Mouse (Mus musculus) hindbrain, embryonic 12.5 days (tissue): ENCODE measurements around the gene Entpd1. TPM values are rescaled to one million over a fixed set of nuclear protein-coding genes. Genes with fewer than 3 reads are reported as not detected.
"Not testable (repeated sequence)": the region's sequence is repeated elsewhere in the genome, so short reads cannot be mapped to it uniquely, and the experiment has no call there.

Experiments used
- ATAC-seq: fragments of 200-750 bp; cut with Nextera tagmentation; 2 replicates; pipeline ENCODE4 v1.8.0; 2017; ENCODE audit warnings: moderate TSS enrichment; ENCODE audit not compliant: low FRiP score
- H3K27ac ChIP-seq: fragments of 300-500 bp; sonication (generic); 2 replicates; pipeline ENCODE4 v1.5.1; 2016; ENCODE audit warnings: mild to moderate bottlenecking
- H3K27me3 ChIP-seq: fragments of 300-500 bp; sonication (generic); 2 replicates; pipeline ENCODE4 v1.6.1; 2016; ENCODE audit warnings: mild to moderate bottlenecking
- H3K36me3 ChIP-seq: fragments of 300-500 bp; sonication (generic); 2 replicates; pipeline ENCODE4 v1.6.1; 2016; ENCODE audit warnings: mild to moderate bottlenecking
- H3K4me1 ChIP-seq: fragments of 300-500 bp; sonication (generic); 2 replicates; pipeline ENCODE4 v1.6.1; 2016
- H3K4me2 ChIP-seq: fragments of 300-500 bp; sonication (generic); replicated peaks from 2 replicates; pipeline ENCODE4 v1.6.1; 2016; ENCODE audit warnings: mild to moderate bottlenecking
- H3K4me3 ChIP-seq: fragments of 300-500 bp; sonication (generic); 2 replicates; pipeline ENCODE4 v1.5.1; 2016; ENCODE audit warnings: mild to moderate bottlenecking
- H3K9ac ChIP-seq: fragments of 300-500 bp; sonication (generic); 2 replicates; pipeline ENCODE4 v1.6.1; 2016; ENCODE audit warnings: mild to moderate bottlenecking, moderate library complexity
- H3K9me3 ChIP-seq: fragments of 300-500 bp; sonication (generic); replicated peaks from 2 replicates; pipeline ENCODE4 v1.6.1; 2016; ENCODE audit warnings: mild to moderate bottlenecking
- WGBS: fragments of 180-500 bp; shearing (Covaris S2); methylation state at CpG from one replicate; pipeline ENCODE4 v1.1.7; 2016; 5-methylcytosine and 5-hydroxymethylcytosine counted together
- polyA plus RNA-seq: library from polyadenylated mRNA; unstranded; fragments of >200 nt; fragmentation: Nextera tagmentation; extraction: Ambion mirVana; gene quantifications from 2 replicates; pipeline ENCODE4 v1.2.1, GENCODE M21; 2016

The Entpd1 gene
- polyA plus RNA-seq, 1 experiment from 2014 or later = 10.4 TPM

DNA sequence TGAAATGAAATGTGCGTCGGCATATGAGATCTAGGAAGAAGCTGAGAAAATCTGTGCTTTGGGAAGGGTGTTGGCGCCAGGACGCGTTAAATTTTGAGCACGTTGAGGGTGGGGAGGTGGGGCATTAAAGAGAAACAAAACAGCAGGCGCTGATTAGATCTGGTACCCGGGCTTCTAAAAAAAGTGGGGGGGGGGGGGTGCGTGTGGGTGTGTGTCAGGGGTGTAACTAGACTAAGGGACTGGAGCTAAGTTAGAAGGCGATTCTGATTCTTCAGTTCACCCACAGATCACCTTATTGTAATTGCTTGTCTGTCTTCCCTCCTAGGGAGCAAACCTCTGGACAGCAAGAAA is 22.7 kb upstream of the Entpd1 start:
- H3K4me1 ChIP-seq = peaks cover 17% of the 10 kb centered on the region
- peak overlapping the region; percentile 69 for H3K4me2 ChIP-seq
- under 1% methylated on average over 10 of the region's 10 CpGs for WGBS
- H3K27me3 ChIP-seq = no peaks in the 10 kb centered on the region
- H3K9me3 ChIP-seq = no peaks in the 10 kb centered on the region
- peak overlapping the region; percentile 77 for H3K27ac ChIP-seq
- H3K4me3 ChIP-seq = peak overlapping the region; percentile 82
- no peak for ATAC-seq
- peaks cover 19% of the 10 kb centered on the region for H3K36me3 ChIP-seq
- peak overlapping the region; percentile 50 for H3K9ac ChIP-seq

DNA sequence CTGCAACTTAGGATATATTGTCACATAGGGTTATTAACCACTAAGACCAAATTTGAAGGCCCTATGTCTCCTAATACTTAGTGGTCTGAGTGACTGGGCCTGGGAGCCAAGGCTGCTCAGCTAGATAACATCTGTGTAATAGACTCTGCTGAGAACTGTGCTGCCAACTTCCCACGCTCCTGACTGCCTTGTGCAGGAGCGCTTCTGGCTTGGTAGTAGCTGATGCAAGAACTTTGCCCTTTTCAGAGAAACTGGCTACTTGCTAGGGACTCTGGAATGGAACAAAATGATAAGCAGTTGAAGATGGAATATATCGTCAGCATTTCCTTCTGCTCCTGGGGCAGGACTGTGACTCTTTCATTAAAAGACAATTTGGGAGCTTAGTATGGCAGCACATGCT is 16.9 kb upstream of the Entpd1 start:
- Histone ChIP-seq H3K27me3 (no peaks in the 10 kb centered on the region), H3K4me3 (no peak overlapping the region), H3K27ac (no peak overlapping the region), H3K9ac (no peak overlapping the region), H3K9me3 (no peaks in the 10 kb centered on the region), H3K36me3 (peaks cover 34% of the 10 kb centered on the region), H3K4me2 (no peak overlapping the region), H3K4me1 (no peaks in the 10 kb centered on the region)
- no peak for ATAC-seq
- WGBS = 90% methylated on average over 3 of the region's 3 CpGs

GRCm38 (mm10) chr19:40595831-40596230 is 16.3 kb upstream of the Entpd1 start:
- Histone ChIP-seq H3K9me3 (no peaks in the 10 kb centered on the region), H3K4me3 (no peak overlapping the region), H3K27me3 (no peaks in the 10 kb centered on the region), H3K9ac (no peak overlapping the region), H3K4me2 (no peak overlapping the region), H3K4me1 (no peaks in the 10 kb centered on the region), H3K27ac (no peak overlapping the region), H3K36me3 (peaks cover 34% of the 10 kb centered on the region)
- 89% methylated on average over 8 of the region's 8 CpGs for whole genome bisulfite sequencing
- no peak for ATAC-seq

- H3K9ac ChIP-seq, H3K9me3 ChIP-seq, H3K4me2 ChIP-seq, H3K27ac ChIP-seq, H3K4me3 ChIP-seq, H3K4me1 ChIP-seq, H3K27me3 ChIP-seq, ATAC-seq: not testable (repeated sequence)
- peaks cover 26% of the 10 kb centered on the region for H3K36me3 ChIP-seq
- 93% methylated on average over 5 of the region's 5 CpGs for WGBS
These were observed 11.3 kb upstream of the Entpd1 start for GRCm38 (mm10) chr19:40600846-40601245.

- Histone ChIP-seq H3K4me2 (no peak overlapping the region), H3K4me3 (no peak overlapping the region), H3K9ac (no peak overlapping the region), H3K27ac (no peak overlapping the region), H3K27me3 (no peaks in the 10 kb centered on the region), H3K4me1 (no peaks in the 10 kb centered on the region), H3K9me3 (no peaks in the 10 kb centered on the region), H3K36me3 (peaks cover 28% of the 10 kb centered on the region)
- 91% methylated on average over 3 of the region's 3 CpGs for WGBS
- ATAC-seq = no peak
These were observed 10.3 kb upstream of the Entpd1 start for GRCm38 (mm10) chr19:40601870-40602269.

DNA sequence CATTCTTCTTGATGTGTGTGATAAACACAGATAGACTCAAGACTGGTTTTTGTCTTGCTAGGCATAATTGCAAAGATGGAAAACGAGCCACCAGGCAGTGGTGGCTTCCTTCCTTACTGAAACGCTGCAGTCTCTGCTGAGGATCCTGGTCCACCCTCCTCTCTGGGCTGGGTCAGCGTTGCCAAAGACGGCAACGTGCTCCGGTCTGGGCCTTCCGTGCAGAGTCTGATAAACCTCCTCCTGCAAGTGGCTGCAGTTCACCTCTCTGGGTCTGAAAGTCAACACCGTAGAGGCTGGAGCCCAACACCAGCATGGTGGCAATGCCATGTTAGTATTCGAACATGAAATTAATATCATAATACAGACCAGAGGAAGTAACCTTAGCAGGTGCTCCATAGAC is 7.0 kb upstream of the Entpd1 start:
- H3K36me3 ChIP-seq = peaks cover 44% of the 10 kb centered on the region
- H3K27ac ChIP-seq = no peak overlapping the region
- no peak overlapping the region for H3K4me3 ChIP-seq
- no peak overlapping the region for H3K9ac ChIP-seq
- no peaks in the 10 kb centered on the region for H3K4me1 ChIP-seq
- ATAC-seq = no peak
- 93% methylated on average over 9 of the region's 9 CpGs for WGBS
- no peak overlapping the region for H3K4me2 ChIP-seq
- no peaks in the 10 kb centered on the region for H3K27me3 ChIP-seq
- no peaks in the 10 kb centered on the region for H3K9me3 ChIP-seq

DNA sequence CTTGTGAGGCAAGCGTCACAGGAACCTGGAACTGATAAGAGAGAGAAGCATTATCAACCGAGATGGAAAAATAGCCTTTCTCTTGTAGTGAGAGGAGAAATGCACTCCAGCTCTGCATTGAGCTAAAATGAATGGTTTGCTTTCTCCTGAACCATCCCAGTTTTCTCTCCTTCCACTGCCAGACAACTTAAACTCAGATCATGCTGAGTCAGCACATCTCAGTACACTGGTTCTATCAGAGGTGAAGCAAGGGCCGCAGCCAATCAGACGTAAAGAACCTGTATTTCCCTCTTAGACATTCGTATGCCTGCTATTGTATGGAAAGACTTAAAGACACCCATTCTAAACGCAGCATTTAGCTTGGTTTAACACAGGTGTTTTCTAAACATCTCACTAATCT is 4.5 kb upstream of the Entpd1 start:
- Histone ChIP-seq H3K36me3 (peaks cover 42% of the 10 kb centered on the region), H3K27ac (no peak overlapping the region), H3K27me3 (no peaks in the 10 kb centered on the region), H3K4me1 (peaks cover 8% of the 10 kb centered on the region), H3K4me3 (no peak overlapping the region), H3K4me2 (no peak overlapping the region), H3K9ac (no peak overlapping the region), H3K9me3 (no peaks in the 10 kb centered on the region)
- ATAC-seq = no peak
- WGBS = 92% methylated on average over 6 of the region's 6 CpGs

- ATAC-seq = no peak
- Histone ChIP-seq H3K27ac (no peak overlapping the region), H3K4me2 (no peak overlapping the region), H3K4me1 (peaks cover 8% of the 10 kb centered on the region), H3K4me3 (no peak overlapping the region), H3K9me3 (no peaks in the 10 kb centered on the region), H3K27me3 (no peaks in the 10 kb centered on the region), H3K36me3 (no peaks in the 10 kb centered on the region), H3K9ac (no peak overlapping the region)
- WGBS = 82% methylated on average over 7 of the region's 7 CpGs
These were observed 2.6 kb downstream of the Entpd1 start for GRCm38 (mm10) chr19:40614811-40615210.

DNA sequence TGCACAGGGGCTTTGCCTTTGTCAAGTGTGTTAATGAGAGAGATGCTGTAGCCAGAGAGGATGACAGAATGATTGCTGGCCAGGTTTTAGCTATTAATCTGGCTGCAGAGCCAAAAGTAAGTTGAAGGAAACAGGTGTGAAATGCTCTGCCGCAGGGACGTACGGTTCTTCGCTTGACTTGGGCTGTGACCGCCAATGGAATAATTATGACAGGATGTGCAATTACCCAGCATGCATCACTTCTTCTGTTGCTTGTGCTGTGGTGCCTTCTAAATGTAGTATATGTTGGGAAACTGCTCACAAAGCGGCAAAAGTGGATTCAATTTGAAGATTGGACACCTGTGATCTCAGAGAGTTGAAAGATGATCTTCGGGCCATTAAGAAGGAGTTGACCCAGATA is 3.9 kb downstream of the Entpd1 start:
- Histone ChIP-seq H3K36me3 (no peaks in the 10 kb centered on the region), H3K4me3 (no peak overlapping the region), H3K9ac (no peak overlapping the region), H3K9me3 (no peaks in the 10 kb centered on the region), H3K27me3 (no peaks in the 10 kb centered on the region), H3K4me1 (peaks cover 6% of the 10 kb centered on the region), H3K27ac (no peak overlapping the region), H3K4me2 (no peak overlapping the region)
- ATAC-seq = no peak
- 89% methylated on average over 7 of the region's 7 CpGs for WGBS

- H3K27ac ChIP-seq, H3K4me3 ChIP-seq, ATAC-seq, H3K9ac ChIP-seq, H3K36me3 ChIP-seq, H3K27me3 ChIP-seq, H3K4me1 ChIP-seq, H3K9me3 ChIP-seq, H3K4me2 ChIP-seq: not testable (repeated sequence)
- WGBS = 64% methylated on average over 13 of the region's 26 CpGs
These were observed 9.4 kb downstream of the Entpd1 start for GRCm38 (mm10) chr19:40621616-40622015.

- Histone ChIP-seq H3K4me1 (no peaks in the 10 kb centered on the region), H3K9ac (no peak overlapping the region), H3K9me3 (no peaks in the 10 kb centered on the region), H3K4me2 (no peak overlapping the region), H3K36me3 (no peaks in the 10 kb centered on the region), H3K4me3 (no peak overlapping the region), H3K27me3 (no peaks in the 10 kb centered on the region), H3K27ac (no peak overlapping the region)
- ATAC-seq = no peak
- WGBS = 71% methylated on average over 12 of the region's 12 CpGs
These were observed 13.8 kb downstream of the Entpd1 start for GRCm38 (mm10) chr19:40625935-40626334.

DNA sequence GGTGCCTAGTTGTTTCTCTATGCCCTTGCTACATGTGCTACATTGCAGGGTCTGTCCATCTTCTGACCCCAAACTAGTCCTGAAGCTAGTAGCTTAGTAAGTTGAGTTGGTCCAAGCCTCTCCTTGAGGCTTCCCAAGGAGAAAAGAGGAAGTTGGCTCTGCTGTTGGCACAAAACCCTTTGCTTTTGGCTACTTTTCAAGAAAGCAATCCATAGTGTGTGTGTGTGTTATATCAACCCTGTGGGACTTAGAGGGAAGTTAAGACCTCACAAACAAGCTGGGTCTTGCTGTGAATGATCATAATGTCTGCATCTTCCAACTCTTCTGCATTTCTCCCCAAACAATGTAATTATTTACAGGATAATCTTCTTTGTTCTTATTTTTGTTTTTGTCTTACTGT is 16.8 kb downstream of the Entpd1 start:
- no peak for ATAC-seq
- no peak overlapping the region for H3K27ac ChIP-seq
- H3K4me3 ChIP-seq = no peak overlapping the region
- no peak overlapping the region for H3K4me2 ChIP-seq
- no peak overlapping the region for H3K9ac ChIP-seq
- no peaks in the 10 kb centered on the region for H3K36me3 ChIP-seq
- no peaks in the 10 kb centered on the region for H3K9me3 ChIP-seq
- no peaks in the 10 kb centered on the region for H3K27me3 ChIP-seq
- H3K4me1 ChIP-seq = no peaks in the 10 kb centered on the region

DNA sequence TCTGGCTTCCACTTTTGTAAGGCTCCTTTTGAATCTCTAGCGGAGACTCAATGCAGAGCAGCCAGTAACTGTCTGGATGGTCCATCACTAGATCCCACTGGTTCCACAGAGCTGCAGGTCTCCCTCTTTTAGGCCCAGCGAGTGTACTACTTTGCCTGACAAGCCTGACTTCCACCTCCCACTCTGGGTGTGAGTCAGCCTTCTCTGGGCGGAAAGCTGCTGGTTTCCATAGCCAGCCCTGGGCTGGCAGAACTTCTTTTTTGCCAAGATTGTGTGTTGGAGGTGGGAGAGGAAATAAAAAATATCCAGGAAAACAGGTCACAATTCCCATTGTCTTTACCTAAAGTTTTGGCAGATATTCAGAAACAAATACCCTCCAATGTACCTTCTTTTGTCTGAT is 17.9 kb downstream of the Entpd1 start:
- H3K36me3 ChIP-seq = no peaks in the 10 kb centered on the region
- no peaks in the 10 kb centered on the region for H3K4me1 ChIP-seq
- ATAC-seq = no peak
- H3K9me3 ChIP-seq = no peaks in the 10 kb centered on the region
- no peak overlapping the region for H3K4me3 ChIP-seq
- no peak overlapping the region for H3K9ac ChIP-seq
- H3K4me2 ChIP-seq = no peak overlapping the region
- H3K27me3 ChIP-seq = no peaks in the 10 kb centered on the region
- H3K27ac ChIP-seq = no peak overlapping the region
- WGBS = 87% methylated on average over 3 of the region's 3 CpGs

- no peaks in the 10 kb centered on the region for H3K27me3 ChIP-seq
- H3K36me3 ChIP-seq = no peaks in the 10 kb centered on the region
- H3K4me2 ChIP-seq = no peak overlapping the region
- 82% methylated on average over 7 of the region's 7 CpGs for WGBS
- H3K9ac ChIP-seq = no peak overlapping the region
- H3K9me3 ChIP-seq = no peaks in the 10 kb centered on the region
- H3K4me3 ChIP-seq = no peak overlapping the region
- ATAC-seq = no peak
- no peak overlapping the region for H3K27ac ChIP-seq
- H3K4me1 ChIP-seq = no peaks in the 10 kb centered on the region
These were observed 18.4 kb downstream of the Entpd1 start for GRCm38 (mm10) chr19:40630606-40631005.
